Mouse (Mus musculus) embryonic facial prominence, embryonic 11.5 days (tissue): ENCODE data around the gene Rapgef2. TPM values are rescaled to one million over a fixed set of nuclear protein-coding genes. Genes with fewer than 3 reads are reported as not detected.

Experiments
- ATAC-seq: fragments of 200-750 bp; cut with Nextera tagmentation; replicated peaks from 2 replicates; pipeline ENCODE4 v1.8.0; 2017; ENCODE audit warnings: low read depth; ENCODE audit not compliant: insufficient number of reproducible peaks, low FRiP score, low TSS enrichment
- DNase-seq: peaks from one replicate; pipeline ENCODE4 v3.0.0-alpha.2; 2015; ENCODE audit warnings: low spot score
- H3K27ac ChIP-seq: fragments of 300-500 bp; sonication (generic); replicated peaks from 2 replicates; pipeline ENCODE4 v1.5.1; 2014; ENCODE audit warnings: mild to moderate bottlenecking, low read depth, low read length, control low read depth
- H3K27me3 ChIP-seq: fragments of 300-500 bp; sonication (generic); 2 replicates; pipeline ENCODE4 v1.6.1; 2014; ENCODE audit warnings: mild to moderate bottlenecking, low read length, moderate library complexity, mixed read lengths; ENCODE audit not compliant: control insufficient read depth, insufficient read depth
- H3K36me3 ChIP-seq: fragments of 300-500 bp; sonication (generic); replicated peaks from 2 replicates; pipeline ENCODE4 v1.6.1; 2014; ENCODE audit warnings: low read depth, mild to moderate bottlenecking, low read length, moderate library complexity, mixed read lengths; ENCODE audit not compliant: control insufficient read depth, insufficient read depth
- H3K4me1 ChIP-seq: fragments of 300-500 bp; sonication (generic); 2 replicates; pipeline ENCODE4 v1.6.1; 2014; ENCODE audit warnings: low read length, mixed read lengths; ENCODE audit not compliant: control insufficient read depth, insufficient read depth
- H3K4me2 ChIP-seq: fragments of 300-500 bp; sonication (generic); 2 replicates; pipeline ENCODE4 v1.6.1; 2014; ENCODE audit warnings: low read depth, mild to moderate bottlenecking, control low read depth, low read length, moderate library complexity
- H3K4me3 ChIP-seq: fragments of 300-500 bp; sonication (generic); 2 replicates; pipeline ENCODE4 v1.5.1; 2014; ENCODE audit warnings: low read depth, low read length, control low read depth
- H3K9ac ChIP-seq: fragments of 300-500 bp; sonication (generic); replicated peaks from 2 replicates; pipeline ENCODE4 v1.6.1; 2014; ENCODE audit warnings: mild to moderate bottlenecking, control low read depth, low read length
- H3K9me3 ChIP-seq: fragments of 300-500 bp; sonication (generic); replicated peaks from 2 replicates; pipeline ENCODE4 v1.6.1; 2016; ENCODE audit warnings: mild to moderate bottlenecking, low read length, inconsistent platforms, mixed read lengths; ENCODE audit not compliant: control insufficient read depth
- WGBS: fragments of 180-500 bp; shearing (Covaris S2); extraction: QIAGEN DNeasy Blood & Tissue Kit; methylation state at CpG from one replicate; pipeline ENCODE4 v1.1.7; 2014; 5-methylcytosine and 5-hydroxymethylcytosine counted together
- polyA plus RNA-seq: library from polyadenylated mRNA; unstranded; fragments of >200 nt; fragmentation: Nextera tagmentation; extraction: Ambion mirVana; gene quantifications from 2 replicates; pipeline ENCODE4 v1.2.1, GENCODE M21; 2014

The Rapgef2 gene
- polyA plus RNA-seq, 1 experiment from 2014 or later: 6.8 TPM

DNA sequence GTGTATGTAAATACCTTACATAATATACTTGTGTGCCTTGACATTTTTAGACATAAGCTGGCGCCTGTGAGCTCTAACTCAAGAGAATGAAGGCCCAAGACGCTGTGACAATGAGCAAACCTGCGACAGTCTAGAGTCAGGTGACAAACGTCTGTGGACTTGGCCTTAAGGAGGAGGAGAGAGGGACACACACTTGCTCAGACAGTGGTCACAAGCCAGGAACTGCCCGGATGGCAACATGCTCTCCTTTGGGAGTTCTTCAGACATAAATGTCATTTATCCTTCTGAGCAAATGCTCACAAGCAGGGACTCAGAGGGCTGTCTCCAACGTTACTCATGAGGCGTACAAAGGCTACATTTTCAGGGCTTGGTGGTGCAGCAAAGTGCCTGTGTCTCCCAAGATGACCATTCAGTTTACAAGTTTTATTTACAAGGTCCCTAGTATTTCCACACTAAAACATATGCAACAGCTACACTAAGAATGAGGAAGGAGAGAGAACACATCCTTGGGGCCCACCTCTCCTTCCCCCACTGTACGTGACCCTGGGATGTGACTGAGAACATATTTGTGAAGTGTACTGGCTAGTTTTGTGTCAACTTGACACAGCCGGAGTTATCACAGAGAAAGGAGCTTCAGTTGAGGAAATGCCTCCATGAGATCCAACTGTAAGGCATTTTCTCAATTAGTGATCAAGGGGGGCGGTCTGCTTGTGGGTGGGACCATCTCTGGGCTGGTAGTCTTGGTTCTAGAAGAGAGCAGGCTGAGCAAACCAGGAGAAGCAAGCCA lies 67.0 kb downstream of the Rapgef2 start:
- H3K4me3 ChIP-seq: no peak overlapping the region
- WGBS: 54% methylated on average over 10 of the region's 10 CpGs
- no peaks in the 10 kb centered on the region for H3K9me3 ChIP-seq
- no peak overlapping the region for H3K27ac ChIP-seq
- no peak overlapping the region for H3K4me2 ChIP-seq
- no peaks in the 10 kb centered on the region for H3K36me3 ChIP-seq
- ATAC-seq (no peak), DNase-seq (no peak)
- no peaks in the 10 kb centered on the region for H3K27me3 ChIP-seq
- no peaks in the 10 kb centered on the region; the same call in 1 of the 2 replicates for H3K4me1 ChIP-seq
- no peak overlapping the region for H3K9ac ChIP-seq

DNA sequence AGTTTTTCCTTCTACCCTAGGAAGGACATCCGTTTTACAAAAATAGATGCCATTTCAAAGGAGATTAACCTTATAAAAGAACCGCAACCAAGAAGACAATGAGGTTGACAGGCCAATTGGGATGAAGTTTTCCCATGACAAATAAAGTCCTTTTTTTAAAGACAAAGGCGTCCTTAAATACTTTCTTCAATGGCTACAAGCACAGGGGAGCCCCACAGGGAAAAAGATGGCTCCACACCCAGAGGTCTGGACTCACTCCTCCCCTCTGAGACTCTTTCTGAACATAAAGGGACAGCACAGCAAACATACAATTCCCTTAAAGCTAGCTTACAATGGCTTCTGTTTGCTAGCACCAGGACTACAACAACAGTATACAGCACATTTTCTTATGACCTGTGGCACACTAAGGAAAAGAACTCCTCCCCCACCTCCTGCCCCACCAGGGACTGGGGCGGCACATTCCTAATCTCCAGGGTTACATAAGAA lies 67.7 kb downstream of the Rapgef2 start:
- Histone ChIP-seq H3K4me1 (no peaks in the 10 kb centered on the region; the same call in 1 of the 2 replicates), H3K36me3 (no peaks in the 10 kb centered on the region), H3K27ac (no peak overlapping the region), H3K9me3 (no peaks in the 10 kb centered on the region), H3K4me2 (no peak overlapping the region), H3K9ac (no peak overlapping the region), H3K27me3 (no peaks in the 10 kb centered on the region), H3K4me3 (no peak overlapping the region)
- 21% methylated on average over 4 of the region's 4 CpGs for WGBS
- no peak for DNase-seq
- no peak for ATAC-seq

DNA sequence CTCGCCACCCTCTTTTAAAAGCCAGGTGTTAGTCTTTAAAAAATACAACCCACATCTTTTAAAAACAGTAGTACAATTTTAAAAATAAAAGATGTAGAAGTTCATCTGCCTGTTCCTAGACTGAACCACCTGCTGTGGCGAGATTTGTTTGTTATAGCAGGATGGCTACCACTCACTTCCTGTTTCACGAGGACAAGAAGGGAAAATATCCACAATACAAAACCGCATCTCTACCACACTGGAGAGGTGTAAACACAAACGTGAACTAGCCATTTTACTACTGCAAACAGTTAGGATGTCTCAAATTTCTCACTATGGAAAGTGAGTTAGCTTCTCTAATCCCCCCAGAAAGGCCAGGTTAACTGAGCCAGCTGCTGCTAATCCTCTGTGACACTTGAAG lies 76.1 kb downstream of the Rapgef2 start:
- Histone ChIP-seq H3K36me3 (no peaks in the 10 kb centered on the region), H3K9ac (no peak overlapping the region), H3K27ac (no peak overlapping the region), H3K27me3 (no peaks in the 10 kb centered on the region), H3K4me3 (no peak overlapping the region), H3K9me3 (no peaks in the 10 kb centered on the region), H3K4me2 (no peak overlapping the region), H3K4me1 (no peaks in the 10 kb centered on the region)
- DNase-seq (no peak), ATAC-seq (no peak)
- 77% methylated on average over 5 of the region's 5 CpGs for WGBS

DNA sequence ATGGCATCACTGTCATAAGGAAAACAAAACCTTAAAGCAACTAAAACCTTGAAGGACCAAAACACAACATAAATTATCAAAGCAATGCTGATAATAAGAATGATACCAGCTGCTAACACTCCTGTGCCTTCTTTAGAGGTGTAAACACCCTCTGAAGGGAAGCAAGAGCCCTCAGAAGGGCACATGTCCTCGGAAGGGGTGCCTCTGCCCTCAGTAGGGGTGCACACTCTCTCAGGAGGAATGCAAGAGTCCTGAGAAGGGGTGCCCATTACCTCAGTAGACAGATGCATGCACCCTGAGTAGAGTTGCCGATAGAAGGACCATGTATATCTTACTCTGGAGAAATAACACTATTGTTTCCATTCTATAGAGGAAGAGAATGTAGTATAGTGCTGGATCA lies 79.1 kb downstream of the Rapgef2 start:
- Histone ChIP-seq H3K27ac (no peak overlapping the region), H3K9ac (no peak overlapping the region), H3K27me3 (no peaks in the 10 kb centered on the region), H3K4me2 (no peak overlapping the region), H3K9me3 (no peaks in the 10 kb centered on the region), H3K36me3 (no peaks in the 10 kb centered on the region), H3K4me1 (no peaks in the 10 kb centered on the region), H3K4me3 (no peak overlapping the region)
- WGBS: 92% methylated on average over 2 of the region's 2 CpGs
- ATAC-seq (no peak), DNase-seq (no peak)

DNA sequence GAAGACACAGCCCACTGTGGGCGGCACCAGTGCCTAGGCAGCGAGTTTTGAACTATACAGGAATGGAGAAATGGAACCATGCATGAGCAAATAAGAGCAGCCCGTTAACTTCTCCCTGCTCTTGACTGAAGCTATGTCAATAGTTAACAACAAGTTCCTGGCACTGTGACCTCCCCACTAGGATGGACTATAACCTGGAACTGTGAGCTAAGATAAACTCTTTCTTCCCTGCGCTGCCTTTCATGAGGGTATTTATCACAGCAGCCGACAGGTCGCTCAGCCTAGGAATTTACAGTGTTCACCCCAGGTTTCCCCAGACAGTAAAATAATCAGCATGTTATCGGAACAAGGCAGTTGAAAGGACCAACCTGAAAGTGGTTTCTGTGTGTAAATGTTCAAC lies 79.8 kb downstream of the Rapgef2 start:
- H3K4me3 ChIP-seq: no peak overlapping the region
- no peak overlapping the region for H3K9ac ChIP-seq
- H3K4me2 ChIP-seq: no peak overlapping the region
- H3K27me3 ChIP-seq: no peaks in the 10 kb centered on the region
- DNase-seq (no peak), ATAC-seq (no peak)
- H3K27ac ChIP-seq: no peak overlapping the region
- H3K9me3 ChIP-seq: no peaks in the 10 kb centered on the region
- WGBS: 95% methylated on average over 7 of the region's 7 CpGs
- H3K36me3 ChIP-seq: no peaks in the 10 kb centered on the region
- no peaks in the 10 kb centered on the region for H3K4me1 ChIP-seq

DNA sequence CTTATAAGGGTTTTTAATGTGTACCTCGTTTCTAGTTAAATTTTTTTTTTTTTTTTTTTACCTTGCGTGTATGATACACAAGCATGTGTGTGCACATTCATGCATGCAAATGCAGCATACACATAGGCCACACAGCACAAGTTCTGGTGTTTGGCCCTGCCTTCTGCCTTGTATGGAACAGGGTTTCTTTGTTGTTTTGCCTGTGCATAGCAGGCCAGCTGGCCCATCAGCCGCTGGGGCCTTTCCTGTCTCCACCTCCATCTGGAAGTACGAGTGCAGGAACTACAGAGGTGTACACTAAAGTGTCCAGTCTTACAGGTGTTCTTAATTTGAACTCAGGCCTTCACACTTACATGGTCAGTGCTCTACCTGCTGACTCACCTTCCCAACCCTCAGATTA lies 80.3 kb downstream of the Rapgef2 start:
- H3K9ac ChIP-seq: no peak overlapping the region
- no peak overlapping the region for H3K4me2 ChIP-seq
- ATAC-seq: no peak
- no peaks in the 10 kb centered on the region for H3K4me1 ChIP-seq
- no peak overlapping the region for H3K27ac ChIP-seq
- no peaks in the 10 kb centered on the region for H3K9me3 ChIP-seq
- no peaks in the 10 kb centered on the region for H3K36me3 ChIP-seq
- H3K4me3 ChIP-seq: no peak overlapping the region
- WGBS: 71% methylated on average over 4 of the region's 4 CpGs
- DNase-seq: no peak
- H3K27me3 ChIP-seq: no peaks in the 10 kb centered on the region

DNA sequence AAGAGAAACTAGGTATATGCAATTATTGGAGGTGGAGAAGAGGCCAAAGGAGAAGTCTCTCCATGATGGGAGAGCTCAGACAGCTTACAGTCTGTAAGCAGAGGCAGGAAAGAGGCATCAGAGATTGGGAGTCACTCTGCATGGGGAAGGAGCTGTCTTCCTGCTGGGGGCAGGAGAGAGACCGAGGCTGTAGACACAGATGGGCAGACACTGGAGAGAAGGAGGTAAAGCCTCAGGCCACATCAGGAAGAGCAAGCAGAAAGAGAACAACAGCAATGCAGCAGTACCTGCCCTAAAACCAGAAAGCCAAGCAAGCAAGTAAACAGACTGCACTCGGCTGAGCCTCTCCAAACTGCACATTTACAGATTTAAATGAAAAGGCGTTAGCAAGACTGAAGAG lies 81.2 kb downstream of the Rapgef2 start:
- 42% methylated on average over 3 of the region's 3 CpGs for WGBS
- Histone ChIP-seq H3K9me3 (no peaks in the 10 kb centered on the region), H3K4me3 (no peak overlapping the region), H3K27ac (no peak overlapping the region), H3K36me3 (no peaks in the 10 kb centered on the region), H3K4me2 (no peak overlapping the region), H3K4me1 (no peaks in the 10 kb centered on the region), H3K9ac (no peak overlapping the region), H3K27me3 (no peaks in the 10 kb centered on the region)
- DNase-seq (no peak), ATAC-seq (no peak)

DNA sequence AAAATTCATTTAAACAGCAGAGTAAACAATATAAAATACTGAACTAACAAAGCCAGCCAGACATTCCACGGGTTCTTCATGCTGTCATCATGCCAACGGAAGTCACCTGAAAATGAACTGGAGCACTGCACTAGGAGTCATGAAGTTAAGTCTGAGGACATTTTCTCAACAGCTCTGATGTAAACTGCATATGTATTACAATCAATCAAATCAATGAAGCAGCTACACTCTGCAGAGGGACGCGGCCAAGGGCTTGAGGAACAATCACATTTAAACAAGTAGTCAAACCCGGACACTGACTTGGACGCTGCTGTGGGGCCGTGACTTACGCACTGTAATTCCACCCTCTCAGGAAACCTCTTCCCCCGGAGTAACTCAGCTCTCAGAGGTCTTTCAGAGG lies 82.1 kb downstream of the Rapgef2 start:
- Histone ChIP-seq H3K4me2 (no peak overlapping the region), H3K27me3 (no peaks in the 10 kb centered on the region), H3K4me1 (no peaks in the 10 kb centered on the region), H3K4me3 (no peak overlapping the region), H3K9ac (no peak overlapping the region), H3K9me3 (no peaks in the 10 kb centered on the region), H3K36me3 (no peaks in the 10 kb centered on the region), H3K27ac (no peak overlapping the region)
- 84% methylated on average over 9 of the region's 9 CpGs for WGBS
- no peak for ATAC-seq
- DNase-seq: no peak
